Mouse (Mus musculus): Measurements from ENCODE around the gene Hpse. TPM values are rescaled to one million over a fixed set of nuclear protein-coding genes. Genes with fewer than 3 reads are reported as not detected.

Gene Hpse
- total and polyA plus RNA-seq, 2 experiments from 2014 or later: 0.38 to 0.73 TPM

- Histone ChIP-seq H3K27me3 (ENCODE audit: control insufficient read depth, insufficient read depth, low read length) (no peaks in the 10 kb centered on the region), H3K27ac (ENCODE audit: low read depth) (no peak overlapping the region), H3K36me3 (replicated peaks; ENCODE audit: control insufficient read depth, insufficient read depth, low read length) (no peaks in the 10 kb centered on the region), H3K4me2 (ENCODE audit: low read depth, low read length) (no peak overlapping the region), H3K4me3 (ENCODE audit: low read depth, low read length) (no peak overlapping the region), H3K9me3 (replicated peaks; ENCODE audit: control insufficient read depth, low read length) (peaks cover 4% of the 10 kb centered on the region), H3K4me1 (ENCODE audit: control insufficient read depth, insufficient read depth) (no peaks in the 10 kb centered on the region), H3K9ac (replicated peaks; ENCODE audit: low read depth, low read length) (no peak overlapping the region)
- no peak for ATAC-seq (ENCODE audit: insufficient read depth, low read depth)
- no peak for DNase-seq (ENCODE audit: low spot score)
- 66% methylated on average over 13 of the region's 13 CpGs for WGBS
- TF ChIP-seq EP300 (IDR thresholded peaks at IDR 0.05; ENCODE audit: low read depth) (no peak), CTCF (IDR thresholded peaks at IDR 0.05; ENCODE audit: low read depth) (no peak)
These were observed 9.2 kb upstream of the Hpse start for GRCm38 (mm10) chr5:100728757-100729156.

- WGBS: 69% methylated on average over 4 of the region's 4 CpGs
- no peak for DNase-seq (ENCODE audit: low spot score)
- Histone ChIP-seq H3K4me1 (ENCODE audit: control insufficient read depth, insufficient read depth) (no peaks in the 10 kb centered on the region), H3K9ac (replicated peaks; ENCODE audit: low read depth, low read length) (no peak overlapping the region), H3K27ac (ENCODE audit: low read depth) (no peak overlapping the region), H3K4me2 (ENCODE audit: low read depth, low read length) (no peak overlapping the region), H3K36me3 (replicated peaks; ENCODE audit: control insufficient read depth, insufficient read depth, low read length) (no peaks in the 10 kb centered on the region), H3K27me3 (ENCODE audit: control insufficient read depth, insufficient read depth, low read length) (no peaks in the 10 kb centered on the region), H3K4me3 (ENCODE audit: low read depth, low read length) (no peak overlapping the region), H3K9me3 (replicated peaks; ENCODE audit: control insufficient read depth, low read length) (peaks cover 6% of the 10 kb centered on the region)
- ATAC-seq (ENCODE audit: insufficient read depth, low read depth): no peak
- TF ChIP-seq EP300 (IDR thresholded peaks at IDR 0.05; ENCODE audit: low read depth) (no peak), CTCF (IDR thresholded peaks at IDR 0.05; ENCODE audit: low read depth) (no peak)
These were observed 6.5 kb upstream of the Hpse start for GRCm38 (mm10) chr5:100726001-100726400.

GRCm38 (mm10) chr5:100716762-100717161, 2.8 kb downstream of the Hpse start:
- DNase-seq (ENCODE audit: low spot score) (no peak), ATAC-seq (ENCODE audit: insufficient read depth, low read depth) (no peak)
- Histone ChIP-seq H3K27me3 (ENCODE audit: control insufficient read depth, insufficient read depth, low read length) (peaks cover 20% of the 10 kb centered on the region), H3K4me3 (ENCODE audit: low read depth, low read length) (no peak overlapping the region), H3K4me2 (ENCODE audit: low read depth, low read length) (no peak overlapping the region), H3K9ac (replicated peaks; ENCODE audit: low read depth, low read length) (no peak overlapping the region), H3K4me1 (ENCODE audit: control insufficient read depth, insufficient read depth) (no peaks in the 10 kb centered on the region; the same call in 1 of the 2 replicates), H3K27ac (ENCODE audit: low read depth) (no peak overlapping the region), H3K9me3 (replicated peaks; ENCODE audit: control insufficient read depth, low read length) (no peaks in the 10 kb centered on the region), H3K36me3 (replicated peaks; ENCODE audit: control insufficient read depth, insufficient read depth, low read length) (no peaks in the 10 kb centered on the region)
- 94% methylated on average over 15 of the region's 15 CpGs for WGBS
- TF ChIP-seq CTCF (IDR thresholded peaks at IDR 0.05; ENCODE audit: low read depth): no peak
- no peak for TF ChIP-seq EP300 (IDR thresholded peaks at IDR 0.05; ENCODE audit: low read depth)

GRCm38 (mm10) chr5:100711219-100711618, 8.3 kb downstream of the Hpse start:
- Histone ChIP-seq H3K4me3 (ENCODE audit: low read depth, low read length) (no peak overlapping the region), H3K4me2 (ENCODE audit: low read depth, low read length) (no peak overlapping the region), H3K9me3 (replicated peaks; ENCODE audit: control insufficient read depth, low read length) (no peaks in the 10 kb centered on the region), H3K9ac (replicated peaks; ENCODE audit: low read depth, low read length) (no peak overlapping the region), H3K27me3 (ENCODE audit: control insufficient read depth, insufficient read depth, low read length) (no peaks in the 10 kb centered on the region), H3K36me3 (replicated peaks; ENCODE audit: control insufficient read depth, insufficient read depth, low read length) (no peaks in the 10 kb centered on the region), H3K27ac (ENCODE audit: low read depth) (no peak overlapping the region), H3K4me1 (ENCODE audit: control insufficient read depth, insufficient read depth) (no peaks in the 10 kb centered on the region)
- ATAC-seq (ENCODE audit: insufficient read depth, low read depth) (no peak), DNase-seq (ENCODE audit: low spot score) (no peak)
- TF ChIP-seq EP300 (IDR thresholded peaks at IDR 0.05; ENCODE audit: low read depth) (no peak), CTCF (IDR thresholded peaks at IDR 0.05; ENCODE audit: low read depth) (no peak)
- WGBS: 43% methylated on average over 6 of the region's 6 CpGs

- DNase-seq (ENCODE audit: low spot score) (no peak), ATAC-seq (ENCODE audit: insufficient read depth, low read depth) (no peak)
- H3K27me3 ChIP-seq (ENCODE audit: control insufficient read depth, insufficient read depth, low read length): no peaks in the 10 kb centered on the region
- H3K9ac ChIP-seq (replicated peaks; ENCODE audit: low read depth, low read length): no peak overlapping the region
- no peaks in the 10 kb centered on the region for H3K9me3 ChIP-seq (replicated peaks; ENCODE audit: control insufficient read depth, low read length)
- no peaks in the 10 kb centered on the region for H3K4me1 ChIP-seq (ENCODE audit: control insufficient read depth, insufficient read depth)
- H3K4me2 ChIP-seq (ENCODE audit: low read depth, low read length): no peak overlapping the region
- TF ChIP-seq EP300 (IDR thresholded peaks at IDR 0.05; ENCODE audit: low read depth) (no peak), CTCF (IDR thresholded peaks at IDR 0.05; ENCODE audit: low read depth) (no peak)
- no peaks in the 10 kb centered on the region for H3K36me3 ChIP-seq (replicated peaks; ENCODE audit: control insufficient read depth, insufficient read depth, low read length)
- 19% methylated on average over 2 of the region's 2 CpGs for WGBS
- H3K27ac ChIP-seq (ENCODE audit: low read depth): no peak overlapping the region
- no peak overlapping the region for H3K4me3 ChIP-seq (ENCODE audit: low read depth, low read length)
These were observed 9.5 kb downstream of the Hpse start for GRCm38 (mm10) chr5:100710012-100710411.

- no peak for TF ChIP-seq CTCF (IDR thresholded peaks at IDR 0.05; ENCODE audit: low read depth)
- TF ChIP-seq EP300 (IDR thresholded peaks at IDR 0.05; ENCODE audit: low read depth): no peak
- Histone ChIP-seq H3K9me3 (replicated peaks; ENCODE audit: control insufficient read depth, low read length) (no peaks in the 10 kb centered on the region), H3K4me3 (ENCODE audit: low read depth, low read length) (no peak overlapping the region), H3K27me3 (ENCODE audit: control insufficient read depth, insufficient read depth, low read length) (no peaks in the 10 kb centered on the region), H3K4me1 (ENCODE audit: control insufficient read depth, insufficient read depth) (no peaks in the 10 kb centered on the region), H3K4me2 (ENCODE audit: low read depth, low read length) (no peak overlapping the region), H3K36me3 (replicated peaks; ENCODE audit: control insufficient read depth, insufficient read depth, low read length) (no peaks in the 10 kb centered on the region), H3K27ac (ENCODE audit: low read depth) (no peak overlapping the region), H3K9ac (replicated peaks; ENCODE audit: low read depth, low read length) (no peak overlapping the region)
- no peak for ATAC-seq (ENCODE audit: insufficient read depth, low read depth)
- WGBS: 78% methylated on average over 6 of the region's 6 CpGs
- DNase-seq (ENCODE audit: low spot score): no peak
These were observed 10.5 kb downstream of the Hpse start for GRCm38 (mm10) chr5:100709035-100709434.
